Mouse (Mus musculus) forebrain, embryonic 12.5 days (tissue): ENCODE measurements around the gene Olfr1418. TPM values are rescaled to one million over a fixed set of nuclear protein-coding genes. Genes with fewer than 3 reads are reported as not detected.
"Not testable (repeated sequence)": the region's sequence is repeated elsewhere in the genome, so short reads cannot be mapped to it uniquely, and the experiment has no call there.

Experiments used
- ATAC-seq: fragments of 200-750 bp; cut with Nextera tagmentation; 2 replicates; pipeline ENCODE4 v1.8.0; 2017; ENCODE audit warnings: moderate TSS enrichment; ENCODE audit not compliant: low FRiP score
- H3K27ac ChIP-seq: fragments of 300-500 bp; sonication (generic); 2 replicates; pipeline ENCODE4 v1.5.1; 2016; ENCODE audit warnings: mild to moderate bottlenecking
- H3K27me3 ChIP-seq: fragments of 300-500 bp; sonication (generic); 2 replicates; pipeline ENCODE4 v1.6.1; 2016; ENCODE audit warnings: mild to moderate bottlenecking
- H3K36me3 ChIP-seq: fragments of 300-500 bp; sonication (generic); replicated peaks from 2 replicates; pipeline ENCODE4 v1.6.1; 2016; ENCODE audit warnings: mild to moderate bottlenecking
- H3K4me1 ChIP-seq: fragments of 300-500 bp; sonication (generic); 2 replicates; pipeline ENCODE4 v1.6.1; 2016
- H3K4me2 ChIP-seq: fragments of 300-500 bp; sonication (generic); 2 replicates; pipeline ENCODE4 v1.6.1; 2016; ENCODE audit warnings: mild to moderate bottlenecking, moderate library complexity
- H3K4me3 ChIP-seq: fragments of 300-500 bp; sonication (generic); replicated peaks from 2 replicates; pipeline ENCODE4 v1.5.1; 2016; ENCODE audit warnings: mild to moderate bottlenecking
- H3K9ac ChIP-seq: fragments of 300-500 bp; sonication (generic); 2 replicates; pipeline ENCODE4 v1.6.1; 2016; ENCODE audit warnings: mild to moderate bottlenecking
- H3K9me3 ChIP-seq: fragments of 300-500 bp; sonication (generic); 2 replicates; pipeline ENCODE4 v1.6.1; 2016
- WGBS: fragments of 180-500 bp; shearing (Covaris S2); methylation state at CpG from one replicate; pipeline ENCODE4 v1.1.7; 2016; 5-methylcytosine and 5-hydroxymethylcytosine counted together
- polyA plus RNA-seq: library from polyadenylated mRNA; unstranded; fragments of >200 nt; fragmentation: Nextera tagmentation; extraction: Ambion mirVana; gene quantifications from 2 replicates; pipeline ENCODE4 v1.2.1, GENCODE M21; 2016

Gene Olfr1418
- polyA plus RNA-seq: not detected in 2 replicates

DNA sequence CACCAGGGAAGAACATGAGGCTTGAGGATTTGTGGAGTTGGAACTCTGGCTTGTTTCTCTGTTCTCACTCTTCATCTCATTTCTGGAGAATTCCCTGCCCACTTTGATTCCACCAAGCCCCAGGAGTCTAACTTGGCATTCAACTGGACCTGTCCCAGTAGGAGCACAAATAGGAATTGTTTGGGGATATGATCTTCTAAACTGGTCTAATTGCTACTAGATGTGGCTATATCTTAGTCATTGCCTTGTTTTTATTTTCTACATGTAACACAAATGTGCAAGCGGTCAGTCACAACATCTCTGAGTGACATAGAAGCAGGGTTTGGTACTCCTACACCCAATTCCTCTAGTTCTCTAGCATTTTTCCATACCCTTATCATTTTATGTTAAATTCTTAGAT, at the start of gene Olfr1418:
Olfr1418 (minus strand) TSS at position 101 of the 400 bp plus-strand sequence.
- H3K4me3 ChIP-seq: no peak within 1 kb of the TSS
- H3K27me3 ChIP-seq: no peaks in the 10 kb centered on the region
- no peak within 1 kb of the TSS for H3K4me2 ChIP-seq
- H3K27ac ChIP-seq: no peak within 1 kb of the TSS
- H3K4me1 ChIP-seq: no peaks in the 10 kb centered on the region
- no peaks in the 10 kb centered on the region for H3K36me3 ChIP-seq
- WGBS: 87% methylated on average over 1 of the region's 1 CpGs
- ATAC-seq: no peak
- no peaks in the 10 kb centered on the region for H3K9me3 ChIP-seq
- no peak within 1 kb of the TSS for H3K9ac ChIP-seq

DNA sequence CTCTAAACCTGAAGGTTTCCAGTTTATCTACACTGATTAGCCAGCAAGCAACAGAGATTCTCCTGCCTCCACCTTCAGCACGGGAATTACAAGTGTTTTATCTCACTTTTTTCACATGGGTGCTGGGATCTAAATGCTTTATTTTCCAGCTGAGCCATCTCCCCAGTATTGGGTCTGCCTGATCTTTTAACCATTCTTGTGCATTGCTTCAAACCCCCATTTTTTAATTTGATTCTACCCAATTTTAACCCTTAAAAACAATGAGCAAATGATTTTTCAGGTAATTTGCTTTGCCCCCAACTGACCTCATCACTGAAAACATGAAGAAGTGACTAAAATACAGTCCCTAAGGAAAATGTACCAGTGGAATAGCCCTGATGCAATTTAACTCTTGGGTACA, 25.4 kb upstream of the Olfr1418 start, which contains the start of gene Olfr1420:
Olfr1420 (plus strand) TSS at position 301 of the 400 bp plus-strand sequence.
- no peaks in the 10 kb centered on the region for H3K9me3 ChIP-seq
- no peaks in the 10 kb centered on the region for H3K27me3 ChIP-seq
- no peak within 1 kb of the TSS for H3K4me3 ChIP-seq
- ATAC-seq: no peak
- H3K4me1 ChIP-seq: no peaks in the 10 kb centered on the region
- H3K27ac ChIP-seq: no peak within 1 kb of the TSS
- no peaks in the 10 kb centered on the region for H3K36me3 ChIP-seq
- H3K4me2 ChIP-seq: no peak within 1 kb of the TSS
- 63% methylated on average over 1 of the region's 1 CpGs for WGBS
- H3K9ac ChIP-seq: no peak within 1 kb of the TSS

DNA sequence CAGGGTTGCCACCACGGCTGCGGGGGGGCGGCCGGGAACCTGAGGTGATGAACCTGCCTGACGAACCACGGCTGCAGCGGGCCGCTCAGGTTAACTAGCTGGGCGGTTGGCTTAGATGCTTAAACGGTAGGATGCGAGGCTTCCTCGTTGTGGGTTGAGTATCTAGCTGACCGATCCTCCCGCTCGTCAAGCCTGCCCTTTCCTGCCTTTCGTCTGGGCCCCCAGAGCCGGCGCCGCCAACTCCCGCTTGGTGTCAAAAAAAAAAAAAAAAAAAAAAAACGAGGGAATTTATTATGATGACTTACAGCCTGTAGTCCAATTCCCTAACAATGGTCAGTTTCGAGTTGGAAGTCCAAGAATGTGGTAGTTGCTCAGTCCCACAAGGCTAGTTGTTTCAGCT, 17.5 kb upstream of the Olfr1418 start:
- not testable (repeated sequence) for H3K9ac ChIP-seq, H3K4me2 ChIP-seq, H3K4me3 ChIP-seq, H3K9me3 ChIP-seq, ATAC-seq, H3K4me1 ChIP-seq, H3K27me3 ChIP-seq, H3K36me3 ChIP-seq, H3K27ac ChIP-seq
- WGBS: 70% methylated on average over 22 of the region's 22 CpGs

DNA sequence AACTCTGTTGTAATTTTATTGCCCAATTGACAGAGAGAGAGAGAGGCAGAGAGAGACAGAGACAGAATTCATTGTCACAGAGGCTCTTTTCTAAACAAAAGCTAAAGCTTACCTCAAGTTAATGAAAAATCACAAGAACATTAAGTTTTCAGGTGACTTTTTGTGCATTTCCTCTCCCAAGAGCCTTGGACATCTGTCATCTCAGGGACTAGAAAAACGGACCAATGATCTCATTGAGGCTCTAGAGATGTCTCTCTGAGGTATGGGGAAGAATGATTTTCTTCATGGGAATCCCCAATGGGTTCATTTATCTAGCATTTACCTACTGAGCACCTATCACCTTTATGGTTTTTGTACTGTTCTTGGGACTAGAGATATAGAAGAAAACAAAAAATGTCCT, 14.1 kb upstream of the Olfr1418 start, which contains the start of gene Olfr1419:
Olfr1419 (minus strand) TSS at position 101 of the 400 bp plus-strand sequence.
- no peak within 1 kb of the TSS for H3K4me2 ChIP-seq
- no peak within 1 kb of the TSS for H3K27ac ChIP-seq
- H3K4me1 ChIP-seq: no peaks in the 10 kb centered on the region
- no peak within 1 kb of the TSS for H3K9ac ChIP-seq
- H3K27me3 ChIP-seq: no peaks in the 10 kb centered on the region
- no peak within 1 kb of the TSS for H3K4me3 ChIP-seq
- no peaks in the 10 kb centered on the region for H3K9me3 ChIP-seq
- 59% methylated on average over 1 of the region's 1 CpGs for WGBS
- no peak for ATAC-seq
- no peaks in the 10 kb centered on the region for H3K36me3 ChIP-seq

DNA sequence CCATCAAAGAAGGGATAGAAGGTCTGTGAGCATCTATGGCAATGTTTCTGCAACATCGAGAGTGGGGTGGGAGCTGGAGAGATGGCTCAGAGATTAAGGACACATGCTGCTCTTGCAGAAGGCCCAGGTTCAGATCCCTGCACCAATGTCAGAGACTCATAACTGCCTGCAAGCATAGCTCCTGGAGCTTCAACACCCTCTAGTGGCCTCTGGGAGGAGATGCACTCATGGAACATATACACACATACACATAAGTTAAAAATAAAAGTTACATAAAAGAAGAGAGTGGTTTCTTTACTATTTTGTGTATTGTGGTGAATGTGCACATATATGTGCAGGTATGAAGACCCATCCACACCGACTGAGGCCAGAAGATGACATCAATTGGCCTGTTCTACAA, 7.0 kb upstream of the Olfr1418 start:
- no peak for ATAC-seq
- 78% methylated on average over 2 of the region's 2 CpGs for WGBS
- H3K27ac ChIP-seq: no peak overlapping the region
- H3K9ac ChIP-seq: no peak overlapping the region
- no peaks in the 10 kb centered on the region for H3K27me3 ChIP-seq
- H3K4me2 ChIP-seq: no peak overlapping the region
- H3K9me3 ChIP-seq: no peaks in the 10 kb centered on the region
- no peaks in the 10 kb centered on the region for H3K36me3 ChIP-seq
- H3K4me3 ChIP-seq: no peak overlapping the region
- H3K4me1 ChIP-seq: no peaks in the 10 kb centered on the region

DNA sequence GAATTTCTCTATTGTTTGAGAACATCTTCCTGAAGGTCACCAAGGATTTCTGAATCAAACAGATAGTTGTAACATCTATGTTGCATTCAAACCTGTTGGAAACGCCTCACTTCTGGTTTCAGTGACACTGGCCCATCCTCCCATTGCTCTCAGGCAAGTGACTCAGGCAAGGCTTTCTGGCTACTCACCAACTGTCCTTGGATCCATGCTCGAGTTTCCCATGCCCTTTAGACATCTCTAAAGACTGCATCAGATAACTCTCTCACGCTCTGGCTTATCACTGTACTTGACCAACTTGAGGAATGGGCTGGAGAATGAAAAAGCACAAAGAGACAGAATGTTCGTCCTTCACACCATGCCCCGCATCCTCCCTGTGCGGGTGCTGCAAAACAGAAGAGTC, 4.4 kb downstream of the Olfr1418 start:
- Histone ChIP-seq H3K27me3 (no peaks in the 10 kb centered on the region), H3K36me3 (no peaks in the 10 kb centered on the region), H3K27ac (no peak overlapping the region), H3K9ac (no peak overlapping the region), H3K4me3 (no peak overlapping the region), H3K9me3 (no peaks in the 10 kb centered on the region), H3K4me1 (no peaks in the 10 kb centered on the region), H3K4me2 (no peak overlapping the region)
- 82% methylated on average over 6 of the region's 6 CpGs for WGBS
- ATAC-seq: no peak

GRCm38 (mm10) chr19:11854821-11855220, 6.0 kb downstream of the Olfr1418 start:
- Histone ChIP-seq H3K4me3 (no peak overlapping the region), H3K4me1 (no peaks in the 10 kb centered on the region), H3K27ac (no peak overlapping the region), H3K36me3 (no peaks in the 10 kb centered on the region), H3K9ac (no peak overlapping the region), H3K27me3 (no peaks in the 10 kb centered on the region), H3K9me3 (no peaks in the 10 kb centered on the region), H3K4me2 (no peak overlapping the region)
- WGBS: 78% methylated on average over 2 of the region's 2 CpGs
- ATAC-seq: no peak

DNA sequence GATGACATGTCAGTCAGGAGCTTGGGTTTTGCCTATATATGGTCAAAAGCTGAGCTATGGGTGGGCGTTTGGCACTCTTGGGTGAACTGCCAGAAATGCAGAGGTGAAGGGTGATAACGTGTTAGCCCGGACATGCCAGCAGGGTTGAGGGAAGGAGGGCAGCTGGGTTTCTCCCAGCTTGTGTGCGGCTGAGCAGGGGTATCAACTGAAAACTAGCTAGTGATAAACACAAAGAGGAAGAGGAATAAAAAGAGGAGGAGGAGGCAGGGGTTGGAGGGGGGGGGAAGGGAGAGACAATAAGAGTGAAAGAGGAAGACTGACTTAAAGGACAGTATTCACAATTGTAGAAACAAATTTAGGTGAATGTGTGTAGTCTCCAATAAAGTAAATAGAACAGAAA, 8.2 kb downstream of the Olfr1418 start:
- no peaks in the 10 kb centered on the region for H3K9me3 ChIP-seq
- ATAC-seq: no peak
- no peak overlapping the region for H3K9ac ChIP-seq
- H3K36me3 ChIP-seq: no peaks in the 10 kb centered on the region
- no peak overlapping the region for H3K4me3 ChIP-seq
- H3K4me1 ChIP-seq: no peaks in the 10 kb centered on the region
- H3K4me2 ChIP-seq: no peak overlapping the region
- WGBS: 68% methylated on average over 4 of the region's 4 CpGs
- no peaks in the 10 kb centered on the region for H3K27me3 ChIP-seq
- H3K27ac ChIP-seq: no peak overlapping the region

- Histone ChIP-seq H3K36me3 (no peaks in the 10 kb centered on the region), H3K9ac (no peak overlapping the region), H3K9me3 (no peaks in the 10 kb centered on the region), H3K27me3 (no peaks in the 10 kb centered on the region), H3K4me2 (no peak overlapping the region), H3K4me3 (no peak overlapping the region), H3K4me1 (no peaks in the 10 kb centered on the region), H3K27ac (no peak overlapping the region)
- 87% methylated on average over 4 of the region's 4 CpGs for WGBS
- ATAC-seq: no peak
Observed at GRCm38 (mm10) chr19:11846333-11846732, 14.5 kb downstream of the Olfr1418 start.

DNA sequence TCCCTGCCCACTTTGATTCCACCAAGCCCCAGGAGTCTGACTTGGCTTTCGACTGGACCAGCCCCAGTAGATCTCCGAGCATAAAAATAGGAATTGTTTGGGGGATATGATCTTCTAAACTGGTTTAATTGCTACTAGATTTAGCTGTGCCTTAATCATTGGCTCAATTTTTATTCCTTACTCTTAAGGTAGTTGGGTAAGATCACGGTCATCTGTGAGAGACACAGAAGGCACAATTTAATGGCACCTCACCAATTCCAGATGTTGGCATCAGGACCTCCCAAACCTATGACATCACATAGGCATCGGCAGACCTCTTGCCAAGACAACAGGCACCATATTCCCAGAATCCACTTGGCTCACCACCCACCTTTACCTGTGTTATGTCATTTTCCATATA, 21.7 kb downstream of the Olfr1418 start, which contains the start of gene Olfr1417:
Olfr1417 (minus strand) TSS at position 101 of the 400 bp plus-strand sequence.
- no peaks in the 10 kb centered on the region for H3K27me3 ChIP-seq
- no peaks in the 10 kb centered on the region for H3K4me1 ChIP-seq
- no peaks in the 10 kb centered on the region for H3K36me3 ChIP-seq
- ATAC-seq: no peak
- WGBS: 90% methylated on average over 4 of the region's 4 CpGs
- no peak within 1 kb of the TSS for H3K9ac ChIP-seq
- no peak within 1 kb of the TSS for H3K27ac ChIP-seq
- no peaks in the 10 kb centered on the region for H3K9me3 ChIP-seq
- H3K4me2 ChIP-seq: no peak within 1 kb of the TSS
- H3K4me3 ChIP-seq: no peak within 1 kb of the TSS

DNA sequence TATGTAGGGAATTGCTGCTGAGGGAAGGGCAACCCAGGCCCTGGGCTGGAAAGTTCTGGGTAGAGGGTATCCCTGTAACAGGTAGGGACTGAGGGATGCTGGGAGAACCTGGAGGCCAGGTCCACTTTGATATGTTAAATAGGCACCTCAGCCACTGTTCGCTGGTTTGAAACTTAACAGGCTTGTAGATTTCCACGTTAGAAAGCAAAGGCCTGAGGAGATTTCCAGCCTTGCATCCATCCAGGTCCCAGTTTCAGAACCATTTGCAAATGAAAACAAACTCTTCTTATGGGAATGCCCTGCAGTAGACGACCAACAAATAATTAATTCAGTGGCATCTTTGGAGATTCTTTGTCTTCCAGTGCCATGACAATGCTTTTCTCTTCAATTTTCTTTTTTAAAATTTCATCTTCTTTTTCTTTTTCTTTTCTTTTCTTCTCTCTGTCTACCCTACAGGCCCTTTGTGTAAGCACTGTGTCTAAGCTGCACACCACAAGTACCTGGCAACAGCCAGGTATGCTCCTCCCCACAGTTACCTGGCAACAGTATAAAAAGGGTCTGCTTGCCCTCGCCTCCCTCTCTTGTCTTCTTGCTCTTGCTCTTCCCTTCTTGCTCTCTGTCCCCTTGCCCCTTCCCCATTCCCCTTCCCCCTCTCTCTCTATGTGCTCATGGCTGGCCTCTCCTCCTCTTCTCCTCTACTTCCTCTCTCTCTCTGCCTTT, 37.4 kb downstream of the Olfr1418 start:
- 23% methylated on average over 4 of the region's 4 CpGs for WGBS
- no peak overlapping the region for H3K9ac ChIP-seq

DNA sequence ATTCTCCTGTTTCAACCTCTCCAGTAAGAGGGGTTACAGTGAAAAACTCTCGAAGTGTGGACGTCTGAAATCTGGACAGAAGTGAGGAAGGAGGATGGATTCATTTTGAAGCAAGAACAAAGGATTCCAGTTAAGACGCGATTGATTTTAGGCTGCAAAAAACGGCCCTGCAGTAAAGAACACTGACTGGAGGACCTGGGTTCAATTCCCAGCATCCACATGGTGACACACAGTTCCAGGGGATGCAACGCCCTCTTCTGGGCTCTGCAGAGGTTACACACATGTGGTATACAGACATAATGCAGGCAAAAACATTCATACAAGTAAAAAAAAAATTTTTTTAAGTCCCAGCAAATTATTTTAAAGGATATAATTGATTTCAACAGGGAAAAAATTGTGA, 40.7 kb downstream of the Olfr1418 start:
- no peaks in the 10 kb centered on the region for H3K9me3 ChIP-seq
- no peaks in the 10 kb centered on the region for H3K36me3 ChIP-seq
- ATAC-seq: no peak; the same call in 1 of the 2 replicates
- H3K4me3 ChIP-seq: peak overlapping the region; percentile 69; the same call in 1 of the 2 replicates
- H3K9ac ChIP-seq: no peak overlapping the region
- peak overlapping the region; percentile 97 for H3K4me2 ChIP-seq
- H3K27me3 ChIP-seq: peaks cover 43% of the 10 kb centered on the region
- WGBS: 30% methylated on average over 6 of the region's 6 CpGs
- no peak overlapping the region for H3K27ac ChIP-seq
- peaks cover 19% of the 10 kb centered on the region for H3K4me1 ChIP-seq

More for the DNA sequence above, 37.4 kb downstream of the Olfr1418 start:
- H3K36me3 ChIP-seq: no peaks in the 10 kb centered on the region
- H3K27me3 ChIP-seq: peaks cover 17% of the 10 kb centered on the region
- H3K4me1 ChIP-seq: peaks cover 12% of the 10 kb centered on the region
- no peak overlapping the region for H3K27ac ChIP-seq
- ATAC-seq: no peak
- H3K9me3 ChIP-seq: no peaks in the 10 kb centered on the region
- H3K4me2 ChIP-seq: no peak overlapping the region
- no peak overlapping the region for H3K4me3 ChIP-seq

GRCm38 (mm10) chr19:11819800-11820199, 41.1 kb downstream of the Olfr1418 start:
- peak overlapping the region; percentile 97 for H3K4me2 ChIP-seq
- H3K27me3 ChIP-seq: peaks cover 47% of the 10 kb centered on the region
- peak overlapping the region; percentile 69 for H3K4me3 ChIP-seq
- H3K9ac ChIP-seq: no peak overlapping the region
- H3K27ac ChIP-seq: no peak overlapping the region
- WGBS: 1% methylated on average over 15 of the region's 15 CpGs
- H3K9me3 ChIP-seq: no peaks in the 10 kb centered on the region
- H3K4me1 ChIP-seq: peaks cover 19% of the 10 kb centered on the region
- peak; percentile 84 for ATAC-seq
- H3K36me3 ChIP-seq: no peaks in the 10 kb centered on the region
